Mouse (Mus musculus): ENCODE results near the gene Vmn2r42.
"Not testable (repeated sequence)": the region's sequence is repeated elsewhere in the genome, so short reads cannot be mapped to it uniquely, and the experiment has no call there.

Vmn2r42 gene

DNA sequence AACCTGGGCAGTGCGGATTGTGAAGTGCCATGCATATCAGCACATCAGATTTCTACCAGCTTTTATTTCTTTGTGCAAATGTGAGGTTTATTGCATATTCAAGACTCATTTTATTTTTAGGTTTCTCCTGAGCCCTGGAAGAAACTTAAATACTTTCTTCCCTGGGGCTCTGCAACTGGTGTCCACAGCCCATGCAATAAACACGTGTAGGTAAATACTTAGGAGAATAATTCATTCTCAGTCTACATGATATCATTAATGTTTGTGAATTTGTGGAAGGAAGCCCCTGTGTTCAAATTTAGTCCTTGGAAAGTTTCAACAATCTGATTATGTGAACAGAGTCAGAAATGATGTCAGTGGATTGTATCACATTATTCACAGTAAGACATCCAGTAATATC, at the start of gene Vmn2r42:
Gene Vmn2r42 (minus strand): TSS at position 101 of the 400 bp plus-strand sequence.
- DNase-seq: not testable (repeated sequence)

DNA sequence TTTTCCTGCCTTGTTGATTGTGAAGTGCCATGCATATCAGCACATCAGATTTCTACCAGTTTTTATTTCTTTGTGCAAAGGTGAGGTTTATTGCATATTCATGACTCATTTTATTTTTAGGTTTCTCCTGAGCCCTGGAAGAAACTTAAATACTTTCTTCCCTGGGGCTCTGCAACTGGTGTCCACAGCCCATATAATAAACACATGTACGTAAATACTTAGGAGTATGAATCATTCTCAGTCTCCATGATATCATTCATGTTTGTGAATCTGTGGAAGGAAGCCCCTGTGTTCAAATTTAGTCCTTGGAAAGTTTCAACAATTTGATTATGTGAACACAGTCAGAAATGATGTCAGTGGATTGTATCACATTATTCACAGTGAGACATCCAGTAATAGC, 38.6 kb downstream of the Vmn2r42 start, which contains the start of gene Vmn2r41:
Gene Vmn2r41 (minus strand): TSS at position 101 of the 400 bp plus-strand sequence.
- not testable (repeated sequence) for DNase-seq

Data from kidney, adult 18-20 months (tissue).